Mouse (Mus musculus) kidney, embryonic 15.5 days (tissue): ENCODE results near the gene Csrnp2. TPM values are rescaled to one million over a fixed set of nuclear protein-coding genes. Genes with fewer than 3 reads are reported as not detected.
"Not testable (repeated sequence)": the region's sequence is repeated elsewhere in the genome, so short reads cannot be mapped to it uniquely, and the experiment has no call there.

Source experiments
- ATAC-seq: fragments of 200-750 bp; cut with Nextera tagmentation; replicated peaks from 2 replicates; pipeline ENCODE4 v1.8.0; 2017; ENCODE audit warnings: moderate TSS enrichment; ENCODE audit not compliant: low FRiP score
- H3K27ac ChIP-seq: fragments of 300-500 bp; sonication (generic); 2 replicates; pipeline ENCODE4 v1.5.1; 2015; ENCODE audit warnings: mild to moderate bottlenecking, inconsistent platforms
- H3K27me3 ChIP-seq: fragments of 300-500 bp; sonication (generic); 2 replicates; pipeline ENCODE4 v1.6.1; 2015; ENCODE audit warnings: inconsistent platforms
- H3K36me3 ChIP-seq: fragments of 300-500 bp; sonication (generic); 2 replicates; pipeline ENCODE4 v1.6.1; 2015; ENCODE audit warnings: inconsistent platforms
- H3K4me1 ChIP-seq: fragments of 300-500 bp; sonication (generic); 2 replicates; pipeline ENCODE4 v1.6.1; 2015; ENCODE audit warnings: inconsistent platforms
- H3K4me2 ChIP-seq: fragments of 300-500 bp; sonication (generic); 2 replicates; pipeline ENCODE4 v1.6.1; 2015; ENCODE audit warnings: moderate library complexity, mild to moderate bottlenecking, inconsistent platforms
- H3K4me3 ChIP-seq: fragments of 300-500 bp; sonication (generic); replicated peaks from 2 replicates; pipeline ENCODE4 v1.5.1; 2015; ENCODE audit warnings: mild to moderate bottlenecking, inconsistent platforms
- H3K9ac ChIP-seq: fragments of 300-500 bp; sonication (generic); 2 replicates; pipeline ENCODE4 v1.6.1; 2015; ENCODE audit warnings: mild to moderate bottlenecking, inconsistent platforms
- H3K9me3 ChIP-seq: fragments of 300-500 bp; sonication (generic); replicated peaks from 2 replicates; pipeline ENCODE4 v1.6.1; 2016; ENCODE audit warnings: inconsistent platforms
- WGBS: fragments of 180-500 bp; shearing (Covaris S2); methylation state at CpG from one replicate; pipeline ENCODE4 v1.1.7; 2015; ENCODE audit warnings: mixed read lengths; 5-methylcytosine and 5-hydroxymethylcytosine counted together
- polyA plus RNA-seq: library from polyadenylated mRNA; unstranded; fragments of >200 nt; fragmentation: Nextera tagmentation; extraction: Ambion mirVana; gene quantifications from 2 replicates; pipeline ENCODE4 v1.2.1, GENCODE M21; 2015

The Csrnp2 gene
- 16.0 and 16.9 TPM in 2 replicates for polyA plus RNA-seq

GRCm38 (mm10) chr15:100495102-100495501, at the start of gene Csrnp2:
TSS of gene Csrnp2 (minus strand) at chr15:100495488.
- 0% methylated on average over 40 of the region's 40 CpGs for WGBS
- peak; percentile 98 for ATAC-seq
- Histone ChIP-seq H3K4me2 (peak within 1 kb of the TSS; percentile 90), H3K4me3 (peak within 1 kb of the TSS; percentile 63), H3K27me3 (no peaks in the 10 kb centered on the region), H3K27ac (peak within 1 kb of the TSS; percentile 94), H3K36me3 (peaks cover 2% of the 10 kb centered on the region; the same call in 1 of the 2 replicates), H3K9ac (peak within 1 kb of the TSS; percentile 79), H3K9me3 (no peaks in the 10 kb centered on the region), H3K4me1 (peaks cover 47% of the 10 kb centered on the region)

- ATAC-seq, H3K9ac ChIP-seq, H3K9me3 ChIP-seq, H3K4me2 ChIP-seq, H3K27ac ChIP-seq, H3K4me1 ChIP-seq, H3K4me3 ChIP-seq, H3K27me3 ChIP-seq: not testable (repeated sequence)
- H3K36me3 ChIP-seq = peaks cover 66% of the 10 kb centered on the region
- WGBS = 98% methylated on average over 14 of the region's 14 CpGs
These were observed 48.4 kb upstream of the Csrnp2 start for GRCm38 (mm10) chr15:100543651-100544030.

GRCm38 (mm10) chr15:100542876-100543650, 47.8 kb upstream of the Csrnp2 start:
- H3K27me3 ChIP-seq, ATAC-seq, H3K27ac ChIP-seq, H3K9ac ChIP-seq, H3K4me1 ChIP-seq, H3K4me2 ChIP-seq, H3K4me3 ChIP-seq, H3K9me3 ChIP-seq: not testable (repeated sequence)
- H3K36me3 ChIP-seq = peaks cover 60% of the 10 kb centered on the region
- WGBS = 96% methylated on average over 28 of the region's 28 CpGs

- Histone ChIP-seq H3K4me1 (no peaks in the 10 kb centered on the region), H3K9ac (no peak overlapping the region), H3K4me2 (no peak overlapping the region), H3K27ac (no peak overlapping the region), H3K36me3 (peaks cover 53% of the 10 kb centered on the region), H3K27me3 (no peaks in the 10 kb centered on the region), H3K9me3 (peaks cover 4% of the 10 kb centered on the region; the same call in 1 of the 2 replicates), H3K4me3 (no peak overlapping the region)
- WGBS = 94% methylated on average over 4 of the region's 4 CpGs
- no peak for ATAC-seq
These were observed 46.1 kb upstream of the Csrnp2 start for GRCm38 (mm10) chr15:100541426-100541825.

GRCm38 (mm10) chr15:100541001-100541400, 45.7 kb upstream of the Csrnp2 start:
- not testable (repeated sequence) for ATAC-seq, H3K27me3 ChIP-seq, H3K27ac ChIP-seq, H3K4me2 ChIP-seq, H3K4me1 ChIP-seq, H3K4me3 ChIP-seq, H3K9ac ChIP-seq, H3K9me3 ChIP-seq
- 85% methylated on average over 1 of the region's 1 CpGs for WGBS
- peaks cover 51% of the 10 kb centered on the region for H3K36me3 ChIP-seq

- WGBS = 96% methylated on average over 9 of the region's 9 CpGs
- H3K36me3 ChIP-seq = peaks cover 58% of the 10 kb centered on the region
These were observed 44.1 kb upstream of the Csrnp2 start for GRCm38 (mm10) chr15:100539411-100539810.

GRCm38 (mm10) chr15:100537913-100538312, 42.6 kb upstream of the Csrnp2 start:
- ATAC-seq = no peak
- 86% methylated on average over 6 of the region's 6 CpGs for WGBS
- no peak overlapping the region for H3K4me2 ChIP-seq
- H3K27me3 ChIP-seq = no peaks in the 10 kb centered on the region
- H3K36me3 ChIP-seq = peaks cover 58% of the 10 kb centered on the region
- H3K9me3 ChIP-seq = no peaks in the 10 kb centered on the region
- H3K4me1 ChIP-seq = no peaks in the 10 kb centered on the region
- no peak overlapping the region for H3K9ac ChIP-seq
- H3K4me3 ChIP-seq = no peak overlapping the region
- no peak overlapping the region for H3K27ac ChIP-seq

More at GRCm38 (mm10) chr15:100539411-100539810, 44.1 kb upstream of the Csrnp2 start:
- no peak overlapping the region for H3K4me2 ChIP-seq
- H3K9me3 ChIP-seq = no peaks in the 10 kb centered on the region
- H3K4me3 ChIP-seq = no peak overlapping the region
- H3K9ac ChIP-seq = no peak overlapping the region
- ATAC-seq = no peak
- no peak overlapping the region for H3K27ac ChIP-seq
- H3K4me1 ChIP-seq = no peaks in the 10 kb centered on the region
- no peaks in the 10 kb centered on the region for H3K27me3 ChIP-seq

GRCm38 (mm10) chr15:100527900-100528299, 32.6 kb upstream of the Csrnp2 start:
- no peak overlapping the region for H3K4me2 ChIP-seq
- 59% methylated on average over 5 of the region's 5 CpGs for WGBS
- H3K27ac ChIP-seq = no peak overlapping the region
- no peak overlapping the region for H3K9ac ChIP-seq
- ATAC-seq = no peak
- no peaks in the 10 kb centered on the region for H3K4me1 ChIP-seq
- H3K4me3 ChIP-seq = no peak overlapping the region
- peaks cover 40% of the 10 kb centered on the region for H3K36me3 ChIP-seq
- H3K9me3 ChIP-seq = no peaks in the 10 kb centered on the region
- no peaks in the 10 kb centered on the region for H3K27me3 ChIP-seq

- no peak overlapping the region for H3K4me2 ChIP-seq
- 94% methylated on average over 14 of the region's 14 CpGs for WGBS
- ATAC-seq = no peak
- no peak overlapping the region for H3K4me3 ChIP-seq
- H3K27me3 ChIP-seq = no peaks in the 10 kb centered on the region
- no peaks in the 10 kb centered on the region for H3K4me1 ChIP-seq
- H3K27ac ChIP-seq = no peak overlapping the region
- H3K9me3 ChIP-seq = no peaks in the 10 kb centered on the region
- no peak overlapping the region for H3K9ac ChIP-seq
- H3K36me3 ChIP-seq = peaks cover 61% of the 10 kb centered on the region
These were observed 30.1 kb upstream of the Csrnp2 start for GRCm38 (mm10) chr15:100525405-100525804.

- 92% methylated on average over 14 of the region's 14 CpGs for WGBS
- Histone ChIP-seq H3K4me2 (no peak overlapping the region), H3K27me3 (no peaks in the 10 kb centered on the region), H3K36me3 (peaks cover 84% of the 10 kb centered on the region), H3K4me1 (no peaks in the 10 kb centered on the region), H3K9me3 (no peaks in the 10 kb centered on the region), H3K9ac (no peak overlapping the region), H3K27ac (no peak overlapping the region), H3K4me3 (no peak overlapping the region)
- no peak for ATAC-seq
These were observed 25.0 kb upstream of the Csrnp2 start for GRCm38 (mm10) chr15:100520306-100520705.

GRCm38 (mm10) chr15:100515121-100515520, 19.8 kb upstream of the Csrnp2 start:
- H3K27me3 ChIP-seq = no peaks in the 10 kb centered on the region
- H3K4me2 ChIP-seq = no peak overlapping the region
- H3K27ac ChIP-seq = no peak overlapping the region
- ATAC-seq = no peak
- no peak overlapping the region for H3K9ac ChIP-seq
- no peaks in the 10 kb centered on the region for H3K4me1 ChIP-seq
- WGBS = 73% methylated on average over 2 of the region's 2 CpGs
- no peaks in the 10 kb centered on the region for H3K9me3 ChIP-seq
- H3K36me3 ChIP-seq = peaks cover 84% of the 10 kb centered on the region
- no peak overlapping the region for H3K4me3 ChIP-seq

GRCm38 (mm10) chr15:100513387-100513786, 18.1 kb upstream of the Csrnp2 start:
- no peak for ATAC-seq
- H3K4me1 ChIP-seq = no peaks in the 10 kb centered on the region
- peaks cover 84% of the 10 kb centered on the region for H3K36me3 ChIP-seq
- no peak overlapping the region for H3K27ac ChIP-seq
- no peak overlapping the region for H3K4me2 ChIP-seq
- H3K9me3 ChIP-seq = no peaks in the 10 kb centered on the region
- H3K27me3 ChIP-seq = no peaks in the 10 kb centered on the region
- no peak overlapping the region for H3K4me3 ChIP-seq
- 79% methylated on average over 4 of the region's 4 CpGs for WGBS
- H3K9ac ChIP-seq = no peak overlapping the region
